Mouse (Mus musculus): ENCODE data around the gene Rab7b. TPM values are rescaled to one million over a fixed set of nuclear protein-coding genes. Genes with fewer than 3 reads are reported as not detected.

The Rab7b gene
- polyA plus RNA-seq, 1 experiment from 2014 or later: 0.97 TPM

DNA sequence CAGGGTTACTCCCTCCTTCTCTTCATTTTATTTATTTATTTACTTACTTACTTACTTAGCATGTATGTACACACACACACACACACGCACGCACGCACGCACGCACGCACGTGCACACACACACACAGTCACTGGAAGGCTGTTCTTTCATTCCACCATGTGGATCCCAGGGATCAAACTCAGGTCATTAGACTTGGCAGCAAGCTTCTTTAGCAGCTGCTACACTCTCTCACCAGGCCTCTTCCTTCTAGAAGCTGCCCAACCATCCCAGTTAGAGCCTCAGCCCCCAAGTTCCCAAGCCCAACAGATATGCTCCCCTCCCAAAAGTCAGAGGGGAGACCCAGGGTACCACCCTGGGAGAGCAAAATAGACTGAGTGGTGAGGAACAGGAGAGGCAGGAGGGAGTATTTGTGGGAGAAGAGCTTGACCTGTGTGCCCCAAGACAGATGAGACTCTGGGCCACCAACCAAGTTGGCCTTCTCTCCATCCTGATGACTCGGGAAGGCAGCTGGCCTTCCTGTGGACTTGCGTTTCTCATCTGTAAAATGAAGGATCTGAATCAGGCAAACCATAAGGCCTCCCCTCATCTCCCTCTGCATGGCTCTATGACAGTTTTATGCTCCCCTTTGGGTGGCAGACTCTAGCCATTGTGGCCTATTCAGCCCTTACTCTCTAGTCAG lies 51.1 kb downstream of the Rab7b start:
- no peaks in the 10 kb centered on the region for H3K27me3 ChIP-seq
- H3K9me3 ChIP-seq: no peaks in the 10 kb centered on the region
- H3K4me3 ChIP-seq (replicated peaks): no peak overlapping the region
- no peak overlapping the region for H3K9ac ChIP-seq (replicated peaks)
- no peaks in the 10 kb centered on the region for H3K4me1 ChIP-seq (replicated peaks)
- no peak for ATAC-seq (ENCODE audit: insufficient number of reproducible peaks, insufficient read depth, low FRiP score, low TSS enrichment, low read depth)
- H3K27ac ChIP-seq: no peak overlapping the region
- WGBS: 87% methylated on average over 9 of the region's 9 CpGs
- no peaks in the 10 kb centered on the region for H3K36me3 ChIP-seq
- no peak overlapping the region for H3K4me2 ChIP-seq

DNA sequence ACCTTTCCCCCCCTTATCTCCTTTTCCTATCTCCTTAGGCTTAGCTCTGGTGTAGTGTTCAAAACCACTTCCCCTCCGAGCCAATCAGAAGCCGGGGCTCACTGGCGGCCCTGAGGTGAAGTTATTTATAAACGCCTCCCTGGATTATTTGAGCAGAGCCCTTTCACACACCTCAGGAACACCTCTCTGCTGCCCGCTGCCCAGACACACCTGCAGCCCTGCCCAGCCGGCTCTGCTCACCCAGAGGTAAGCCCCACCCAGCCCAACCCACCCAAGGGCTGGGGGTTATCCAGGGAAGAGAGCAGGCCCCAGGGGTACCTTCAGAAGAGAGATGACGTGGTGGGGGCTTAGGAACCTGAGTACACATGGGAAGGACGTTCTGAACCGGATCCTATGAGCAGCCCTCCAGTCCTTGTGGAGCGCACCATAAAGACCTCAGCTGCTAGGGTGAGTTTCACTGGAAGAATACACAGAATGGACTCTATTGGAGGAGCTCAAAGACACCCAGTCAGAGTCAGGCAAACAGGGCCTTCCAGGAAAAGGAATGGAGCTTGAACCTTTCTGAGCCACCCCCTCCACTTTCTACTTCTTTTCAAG lies 55.5 kb downstream of the Rab7b start, which contains the start of gene Slc26a9:
Gene Slc26a9, plus strand, starts transcription at position 155 of the 597 bp plus-strand sequence.
- H3K27ac ChIP-seq: no peak within 1 kb of the TSS
- no peak for ATAC-seq (ENCODE audit: insufficient number of reproducible peaks, insufficient read depth, low FRiP score, low TSS enrichment, low read depth)
- H3K4me1 ChIP-seq (replicated peaks): no peaks in the 10 kb centered on the region
- peaks cover 6% of the 10 kb centered on the region; the same call in 1 of the 2 replicates for H3K27me3 ChIP-seq
- no peak within 1 kb of the TSS for H3K4me2 ChIP-seq
- H3K36me3 ChIP-seq: no peaks in the 10 kb centered on the region
- no peaks in the 10 kb centered on the region for H3K9me3 ChIP-seq
- H3K9ac ChIP-seq (replicated peaks): no peak within 1 kb of the TSS
- no peak within 1 kb of the TSS for H3K4me3 ChIP-seq (replicated peaks)
- WGBS: 50% methylated on average over 10 of the region's 10 CpGs

DNA sequence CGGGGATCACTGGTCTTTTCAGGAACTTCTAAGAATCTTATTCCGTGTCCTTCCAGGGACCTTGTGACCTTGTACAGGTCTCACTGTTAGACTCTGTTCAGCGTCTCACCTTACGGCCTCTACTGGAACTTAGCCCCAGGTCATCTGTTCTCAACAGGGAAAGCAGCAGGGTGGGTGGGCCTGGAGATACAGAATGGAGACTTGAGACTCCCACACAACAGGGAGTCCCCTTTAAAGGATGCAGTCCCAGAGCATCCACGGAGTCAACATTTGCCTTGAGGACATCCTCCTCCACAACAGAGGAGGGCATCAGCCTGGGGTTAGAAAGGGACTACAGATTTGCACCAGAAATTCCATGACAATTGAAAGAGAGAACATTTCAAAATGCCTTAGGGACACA lies 56.9 kb downstream of the Rab7b start:
- ATAC-seq (ENCODE audit: insufficient number of reproducible peaks, insufficient read depth, low FRiP score, low TSS enrichment, low read depth): no peak
- no peaks in the 10 kb centered on the region for H3K9me3 ChIP-seq
- no peak overlapping the region for H3K9ac ChIP-seq (replicated peaks)
- H3K4me3 ChIP-seq (replicated peaks): no peak overlapping the region
- no peak overlapping the region for H3K4me2 ChIP-seq
- peaks cover 6% of the 10 kb centered on the region; the same call in 1 of the 2 replicates for H3K27me3 ChIP-seq
- no peaks in the 10 kb centered on the region for H3K36me3 ChIP-seq
- no peak overlapping the region for H3K27ac ChIP-seq
- no peaks in the 10 kb centered on the region for H3K4me1 ChIP-seq (replicated peaks)
- WGBS: 58% methylated on average over 5 of the region's 5 CpGs

DNA sequence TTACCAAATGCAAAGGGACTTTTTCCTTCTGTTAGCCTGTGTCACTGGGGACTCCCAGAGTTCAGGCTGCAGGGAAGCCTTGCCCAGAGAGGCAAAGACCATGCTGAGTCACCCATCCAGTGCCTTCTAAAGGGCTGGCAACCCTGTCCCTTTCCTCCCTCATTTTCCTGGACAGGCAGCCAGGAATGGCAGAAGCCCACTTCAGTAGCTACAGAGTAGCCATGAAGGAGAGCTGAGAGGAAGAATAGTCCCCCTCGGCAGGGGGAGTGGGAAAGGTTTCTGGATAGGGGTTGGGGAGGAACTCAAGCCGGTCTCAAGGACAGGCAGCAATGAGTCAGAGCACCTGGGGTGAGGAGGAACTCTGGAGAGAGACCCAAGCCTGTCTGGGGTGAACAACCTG lies 59.3 kb downstream of the Rab7b start:
- Histone ChIP-seq H3K4me1 (replicated peaks) (peaks cover 4% of the 10 kb centered on the region; the same call in 1 of the 2 replicates), H3K27me3 (peaks cover 9% of the 10 kb centered on the region; the same call in 1 of the 2 replicates), H3K27ac (no peak overlapping the region), H3K4me2 (no peak overlapping the region), H3K9me3 (no peaks in the 10 kb centered on the region), H3K36me3 (no peaks in the 10 kb centered on the region), H3K9ac (replicated peaks) (no peak overlapping the region), H3K4me3 (replicated peaks) (no peak overlapping the region)
- 79% methylated on average over 2 of the region's 2 CpGs for WGBS
- ATAC-seq (ENCODE audit: insufficient number of reproducible peaks, insufficient read depth, low FRiP score, low TSS enrichment, low read depth): no peak

DNA sequence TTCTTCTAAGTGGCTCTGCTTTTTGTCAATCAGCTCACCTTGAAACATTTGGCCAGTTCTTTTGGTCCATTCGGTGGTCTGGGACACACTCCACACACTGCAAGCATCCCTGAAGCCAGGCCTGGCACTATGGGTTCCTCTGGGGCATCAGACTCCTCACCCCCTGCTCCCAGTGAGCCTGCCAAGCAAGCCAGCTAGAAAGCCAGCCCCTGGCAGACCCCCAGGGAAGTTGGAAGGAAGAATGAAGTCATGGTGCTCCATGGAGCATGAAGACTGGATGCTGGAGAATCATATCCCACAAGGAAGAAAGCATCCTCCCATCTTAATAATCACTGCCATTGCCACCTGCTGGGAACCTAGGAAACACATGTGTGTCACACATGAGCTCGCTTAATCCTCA lies 60.1 kb downstream of the Rab7b start:
- H3K9ac ChIP-seq (replicated peaks): no peak overlapping the region
- H3K4me1 ChIP-seq (replicated peaks): peaks cover 4% of the 10 kb centered on the region; the same call in 1 of the 2 replicates
- WGBS: 70% methylated on average over 2 of the region's 2 CpGs
- no peak overlapping the region for H3K4me2 ChIP-seq
- ATAC-seq (ENCODE audit: insufficient number of reproducible peaks, insufficient read depth, low FRiP score, low TSS enrichment, low read depth): no peak
- H3K9me3 ChIP-seq: no peaks in the 10 kb centered on the region
- H3K4me3 ChIP-seq (replicated peaks): no peak overlapping the region
- H3K27ac ChIP-seq: no peak overlapping the region
- H3K36me3 ChIP-seq: no peaks in the 10 kb centered on the region
- H3K27me3 ChIP-seq: peaks cover 9% of the 10 kb centered on the region; the same call in 1 of the 2 replicates

DNA sequence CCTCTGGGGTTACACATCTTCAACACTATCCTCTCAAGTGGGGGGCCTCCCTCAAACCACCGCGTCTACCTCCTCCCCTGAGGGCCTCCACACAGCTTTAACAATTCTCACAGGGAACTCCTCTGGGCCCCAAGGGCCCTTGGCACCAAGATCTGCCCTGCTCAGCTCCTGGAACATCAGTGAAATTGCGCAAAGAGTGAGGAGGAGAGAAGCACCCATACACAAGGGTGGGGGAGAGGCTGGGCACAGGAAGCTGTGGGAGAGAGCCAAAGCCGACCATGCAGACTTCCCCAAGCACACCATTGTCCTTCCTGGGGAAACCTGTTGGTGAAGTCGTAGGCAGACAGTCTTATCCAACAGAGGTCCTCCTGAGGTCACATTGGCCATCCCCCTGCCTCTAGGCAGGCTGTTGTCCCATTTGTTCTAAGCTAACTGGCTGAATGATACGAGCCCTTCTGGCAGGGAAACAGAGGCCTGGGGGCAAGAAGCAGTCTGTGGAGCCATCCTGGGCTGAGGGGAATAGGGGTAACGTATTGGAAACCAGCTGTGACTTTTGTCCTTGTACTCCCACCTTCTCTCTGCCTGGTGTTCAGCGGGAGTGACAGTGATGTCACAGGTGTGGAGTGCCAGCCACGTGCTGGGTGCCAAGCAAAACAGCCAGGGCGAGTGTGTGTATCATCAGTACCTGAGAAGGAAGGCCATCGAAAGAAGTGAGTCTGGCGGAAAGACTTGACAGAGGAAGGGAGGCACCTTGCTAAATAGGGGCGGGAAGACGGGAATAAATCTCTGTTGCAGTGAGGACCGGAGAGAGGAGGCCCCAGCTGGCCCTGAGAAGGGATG lies 61.4 kb downstream of the Rab7b start:
- WGBS: 70% methylated on average over 15 of the region's 15 CpGs
- ATAC-seq (ENCODE audit: insufficient number of reproducible peaks, insufficient read depth, low FRiP score, low TSS enrichment, low read depth): no peak
- Histone ChIP-seq H3K4me3 (replicated peaks) (no peak overlapping the region), H3K4me1 (replicated peaks) (peaks cover 4% of the 10 kb centered on the region; the same call in 1 of the 2 replicates), H3K27ac (no peak overlapping the region), H3K4me2 (no peak overlapping the region), H3K9ac (replicated peaks) (no peak overlapping the region), H3K9me3 (no peaks in the 10 kb centered on the region), H3K27me3 (peaks cover 9% of the 10 kb centered on the region; the same call in 1 of the 2 replicates), H3K36me3 (no peaks in the 10 kb centered on the region)

DNA sequence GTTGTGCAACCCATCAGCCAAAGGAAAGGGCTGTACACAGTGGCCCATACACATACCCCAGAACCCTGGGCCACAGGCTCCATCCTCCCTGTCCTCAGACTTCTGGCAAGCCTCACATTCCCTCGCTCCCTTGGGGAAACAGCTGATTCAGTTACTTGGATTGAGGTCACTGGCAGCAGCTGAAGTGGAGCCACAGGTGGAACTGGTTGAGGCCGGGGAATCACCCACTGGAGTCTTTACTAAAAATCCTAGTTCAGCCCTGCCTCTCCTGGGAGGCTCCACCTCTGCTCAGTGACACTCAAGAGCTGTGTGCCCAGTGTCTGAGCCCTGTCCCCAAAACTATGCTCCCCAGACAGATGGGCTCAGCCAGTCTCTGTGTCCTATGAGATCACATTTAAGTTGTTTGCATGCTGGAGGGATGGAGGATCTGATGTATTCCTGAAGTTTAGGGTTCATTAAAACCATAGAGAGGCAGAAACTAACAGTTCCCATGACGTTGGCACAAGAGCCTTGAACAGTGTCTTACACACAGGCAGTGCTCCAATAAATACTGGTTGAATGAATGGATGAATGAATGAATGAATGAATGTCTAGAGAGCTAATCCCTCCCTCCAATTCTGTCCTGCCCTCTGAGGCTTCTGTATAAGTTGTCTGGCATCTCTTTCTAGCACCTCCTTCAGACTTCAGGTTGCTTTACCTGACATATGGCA lies 62.8 kb downstream of the Rab7b start:
- Histone ChIP-seq H3K27me3 (peaks cover 9% of the 10 kb centered on the region; the same call in 1 of the 2 replicates), H3K9ac (replicated peaks) (no peak overlapping the region), H3K4me2 (no peak overlapping the region), H3K9me3 (no peaks in the 10 kb centered on the region), H3K4me1 (replicated peaks) (peaks cover 4% of the 10 kb centered on the region; the same call in 1 of the 2 replicates), H3K27ac (no peak overlapping the region), H3K36me3 (no peaks in the 10 kb centered on the region), H3K4me3 (replicated peaks) (no peak overlapping the region)
- ATAC-seq (ENCODE audit: insufficient number of reproducible peaks, insufficient read depth, low FRiP score, low TSS enrichment, low read depth): no peak
- WGBS: 74% methylated on average over 3 of the region's 3 CpGs

DNA sequence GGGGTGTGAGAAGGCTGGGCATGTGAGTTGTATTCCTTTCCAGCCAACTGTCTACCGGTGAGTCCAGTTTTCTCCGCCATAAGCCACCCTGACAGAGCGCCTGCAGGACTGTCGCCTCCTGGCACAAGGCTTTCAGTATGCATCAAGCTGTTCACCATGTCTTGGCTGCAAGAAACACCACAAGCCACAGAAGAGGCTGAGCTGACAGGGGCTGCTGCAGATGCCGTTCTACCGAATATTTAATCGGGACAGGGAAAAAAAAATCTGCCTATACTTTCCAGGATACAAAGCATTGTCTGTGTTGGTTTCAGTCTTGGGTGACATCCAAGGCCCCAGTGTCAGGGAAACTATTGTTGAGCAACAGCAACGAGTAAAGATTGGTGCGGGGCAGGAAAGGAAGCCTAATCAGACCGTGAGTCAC lies 63.4 kb downstream of the Rab7b start:
- H3K27ac ChIP-seq: no peak overlapping the region
- no peak for ATAC-seq (ENCODE audit: insufficient number of reproducible peaks, insufficient read depth, low FRiP score, low TSS enrichment, low read depth)
- 81% methylated on average over 10 of the region's 10 CpGs for WGBS

DNA sequence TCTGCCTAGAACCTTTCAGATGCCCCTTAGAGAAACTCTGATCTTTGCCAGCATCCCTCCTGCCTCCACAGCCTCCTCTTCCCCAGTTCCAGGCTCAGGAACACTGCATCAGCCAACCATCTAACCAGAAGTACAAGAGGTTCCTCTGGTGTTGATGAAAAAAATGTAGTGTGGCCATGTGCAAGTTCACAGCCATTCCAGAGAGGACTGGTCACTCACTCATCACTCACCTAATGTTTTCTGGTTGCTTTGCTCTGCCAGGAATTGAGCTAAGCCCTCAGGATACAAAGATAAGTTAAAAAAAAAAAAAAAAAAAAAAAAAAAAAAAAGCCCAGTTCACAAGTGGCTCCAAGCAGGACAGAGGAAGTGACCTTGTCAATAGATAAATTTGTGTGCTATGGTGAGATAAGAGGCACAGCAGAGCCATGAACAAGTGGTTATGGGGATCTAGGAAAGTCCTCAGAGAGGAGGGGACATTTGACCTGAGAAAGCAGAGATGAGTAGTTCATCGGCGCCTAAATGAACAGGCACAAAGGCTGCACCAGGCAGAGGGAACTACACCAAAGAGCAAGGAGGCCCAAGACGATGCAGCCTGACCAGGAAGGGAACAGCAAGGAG lies 65.8 kb downstream of the Rab7b start:
- no peak overlapping the region for H3K4me3 ChIP-seq (replicated peaks)
- H3K9me3 ChIP-seq: no peaks in the 10 kb centered on the region
- no peak overlapping the region for H3K9ac ChIP-seq (replicated peaks)
- H3K27ac ChIP-seq: no peak overlapping the region
- no peak overlapping the region for H3K4me2 ChIP-seq
- peaks cover 4% of the 10 kb centered on the region; the same call in 1 of the 2 replicates for H3K4me1 ChIP-seq (replicated peaks)
- WGBS: 80% methylated on average over 3 of the region's 3 CpGs
- no peaks in the 10 kb centered on the region for H3K36me3 ChIP-seq
- 0 out of 2 replicates have a peak, but pooled peaks cover 6% of the 10 kb centered on the region for H3K27me3 ChIP-seq
- ATAC-seq (ENCODE audit: insufficient number of reproducible peaks, insufficient read depth, low FRiP score, low TSS enrichment, low read depth): no peak

More for the DNA sequence above, 63.4 kb downstream of the Rab7b start:
- Histone ChIP-seq H3K9me3 (no peaks in the 10 kb centered on the region), H3K27me3 (peaks cover 8% of the 10 kb centered on the region; the same call in 1 of the 2 replicates), H3K36me3 (no peaks in the 10 kb centered on the region), H3K4me1 (replicated peaks) (peaks cover 4% of the 10 kb centered on the region; the same call in 1 of the 2 replicates), H3K4me3 (replicated peaks) (no peak overlapping the region), H3K9ac (replicated peaks) (no peak overlapping the region), H3K4me2 (no peak overlapping the region)

DNA sequence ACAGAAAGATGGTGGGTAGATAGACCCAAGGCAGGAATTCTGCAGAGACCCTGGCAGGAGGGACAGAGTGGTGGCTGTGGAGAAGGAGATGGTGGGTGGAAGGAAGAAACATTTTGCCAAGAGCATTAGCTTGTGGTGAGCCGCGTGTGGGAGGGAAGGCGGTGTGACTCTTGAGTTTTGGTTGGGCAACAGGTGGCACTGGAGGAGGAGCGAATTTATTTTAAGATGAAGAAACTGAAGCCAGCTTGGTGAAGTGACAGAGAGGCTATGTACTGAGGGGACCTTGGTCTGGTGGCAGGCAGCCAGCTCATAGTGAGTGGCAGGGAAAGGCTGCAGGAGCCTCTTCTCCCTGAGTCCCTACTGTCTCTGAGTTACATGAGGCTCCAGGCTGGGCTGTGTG lies 66.4 kb downstream of the Rab7b start:
- ATAC-seq (ENCODE audit: insufficient number of reproducible peaks, insufficient read depth, low FRiP score, low TSS enrichment, low read depth): no peak
- WGBS: 90% methylated on average over 4 of the region's 4 CpGs
- no peak overlapping the region for H3K9ac ChIP-seq (replicated peaks)

More for the DNA sequence above, 66.4 kb downstream of the Rab7b start:
- Histone ChIP-seq H3K4me1 (replicated peaks) (peaks cover 4% of the 10 kb centered on the region; the same call in 1 of the 2 replicates), H3K4me2 (no peak overlapping the region), H3K9me3 (no peaks in the 10 kb centered on the region), H3K27ac (no peak overlapping the region), H3K36me3 (no peaks in the 10 kb centered on the region), H3K27me3 (0 out of 2 replicates have a peak, but pooled peaks cover 6% of the 10 kb centered on the region), H3K4me3 (replicated peaks) (no peak overlapping the region)
